Mouse (Mus musculus): ENCODE measurements around the gene Cerk. TPM values are rescaled to one million over a fixed set of nuclear protein-coding genes. Genes with fewer than 3 reads are reported as not detected.
A peak's percentile ranks its signal among the peaks of the same experiment; 100 is the strongest.

Cerk gene
- polyA plus RNA-seq, 1 experiment from 2014 or later = 4.7 TPM

GRCm38 (mm10) chr15:86123409-86123808 is 62.5 kb downstream of the Cerk start:
- H3K4me1 ChIP-seq (ENCODE audit: control insufficient read depth, low read depth, low read length) = peaks cover 7% of the 10 kb centered on the region
- no peak overlapping the region for H3K27ac ChIP-seq (ENCODE audit: low read length)
- H3K9ac ChIP-seq (ENCODE audit: low read depth, low read length) = no peak overlapping the region
- WGBS (ENCODE audit: insufficient replicate concordance) = 52% methylated on average over 4 of the region's 4 CpGs
- H3K4me3 ChIP-seq (ENCODE audit: low read depth, low read length) = no peak overlapping the region
- ATAC-seq (ENCODE audit: low read depth) = peak; percentile 77
- no peaks in the 10 kb centered on the region for H3K9me3 ChIP-seq (replicated peaks; ENCODE audit: control insufficient read depth, low read length)
- H3K4me2 ChIP-seq (ENCODE audit: low read depth, low read length) = no peak overlapping the region
- no peaks in the 10 kb centered on the region for H3K27me3 ChIP-seq (ENCODE audit: control insufficient read depth, insufficient read depth, low read depth, low read length)
- H3K36me3 ChIP-seq (ENCODE audit: control insufficient read depth, insufficient read depth) = peaks cover 9% of the 10 kb centered on the region; the same call in 1 of the 2 replicates

DNA sequence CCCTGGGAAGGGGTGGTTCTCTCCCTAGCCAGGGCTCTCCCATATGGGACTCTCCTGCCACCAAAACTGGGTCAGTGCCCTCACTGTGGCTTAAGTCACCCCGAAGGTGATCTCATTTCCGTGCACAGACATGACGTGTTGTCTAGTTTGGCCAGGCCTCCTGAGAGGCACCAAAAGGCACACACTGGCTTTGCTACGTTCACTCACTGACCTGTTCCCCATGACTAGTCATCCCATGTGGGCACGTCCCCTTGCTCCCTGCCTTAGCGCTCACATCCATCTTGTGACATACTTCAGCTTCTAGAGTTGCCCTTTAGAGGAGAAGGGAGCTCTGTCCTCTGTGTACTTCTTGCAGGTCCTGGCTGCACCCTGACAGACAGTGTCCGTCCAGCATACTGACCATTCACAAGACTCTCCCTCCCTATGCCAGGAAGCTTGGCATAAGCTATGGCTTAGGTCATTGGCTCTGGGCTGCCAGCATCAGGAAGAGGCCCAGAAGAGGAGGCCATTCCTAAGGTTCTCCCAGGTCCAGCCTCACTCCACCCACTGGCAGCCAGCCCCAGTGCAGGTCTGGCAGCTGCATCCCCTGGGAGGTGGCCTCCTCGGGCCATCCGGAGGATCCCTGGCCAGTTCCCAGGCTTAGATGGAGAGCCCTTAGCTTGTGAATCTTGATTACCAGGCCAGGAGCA is 63.5 kb downstream of the Cerk start:
- Histone ChIP-seq H3K9ac (ENCODE audit: low read depth, low read length) (no peak overlapping the region), H3K4me2 (ENCODE audit: low read depth, low read length) (no peak overlapping the region), H3K36me3 (ENCODE audit: control insufficient read depth, insufficient read depth) (peaks cover 7% of the 10 kb centered on the region; the same call in 1 of the 2 replicates), H3K4me3 (ENCODE audit: low read depth, low read length) (no peak overlapping the region), H3K4me1 (ENCODE audit: control insufficient read depth, low read depth, low read length) (peaks cover 7% of the 10 kb centered on the region), H3K9me3 (replicated peaks; ENCODE audit: control insufficient read depth, low read length) (no peaks in the 10 kb centered on the region), H3K27me3 (ENCODE audit: control insufficient read depth, insufficient read depth, low read depth, low read length) (no peaks in the 10 kb centered on the region), H3K27ac (ENCODE audit: low read length) (no peak overlapping the region)
- WGBS (ENCODE audit: insufficient replicate concordance) = 89% methylated on average over 9 of the region's 9 CpGs
- no peak for ATAC-seq (ENCODE audit: low read depth)

- H3K4me1 ChIP-seq (ENCODE audit: control insufficient read depth, low read depth, low read length) = peaks cover 17% of the 10 kb centered on the region
- no peak for ATAC-seq (ENCODE audit: low read depth)
- no peak overlapping the region for H3K4me3 ChIP-seq (ENCODE audit: low read depth, low read length)
- 73% methylated on average over 7 of the region's 7 CpGs for WGBS (ENCODE audit: insufficient replicate concordance)
- no peaks in the 10 kb centered on the region for H3K9me3 ChIP-seq (replicated peaks; ENCODE audit: control insufficient read depth, low read length)
- H3K27ac ChIP-seq (ENCODE audit: low read length) = no peak overlapping the region
- no peak overlapping the region for H3K4me2 ChIP-seq (ENCODE audit: low read depth, low read length)
- no peaks in the 10 kb centered on the region for H3K27me3 ChIP-seq (ENCODE audit: control insufficient read depth, insufficient read depth, low read depth, low read length)
- H3K9ac ChIP-seq (ENCODE audit: low read depth, low read length) = no peak overlapping the region
- H3K36me3 ChIP-seq (ENCODE audit: control insufficient read depth, insufficient read depth) = peaks cover 7% of the 10 kb centered on the region; the same call in 1 of the 2 replicates
These were observed 66.8 kb downstream of the Cerk start for GRCm38 (mm10) chr15:86119186-86119585.

- Histone ChIP-seq H3K4me3 (ENCODE audit: low read depth, low read length) (no peak overlapping the region), H3K27ac (ENCODE audit: low read length) (no peak overlapping the region), H3K4me2 (ENCODE audit: low read depth, low read length) (no peak overlapping the region), H3K36me3 (ENCODE audit: control insufficient read depth, insufficient read depth) (0 out of 2 replicates have a peak, but pooled peaks cover 3% of the 10 kb centered on the region), H3K9me3 (replicated peaks; ENCODE audit: control insufficient read depth, low read length) (no peaks in the 10 kb centered on the region), H3K9ac (ENCODE audit: low read depth, low read length) (no peak overlapping the region), H3K4me1 (ENCODE audit: control insufficient read depth, low read depth, low read length) (peaks cover 21% of the 10 kb centered on the region), H3K27me3 (ENCODE audit: control insufficient read depth, insufficient read depth, low read depth, low read length) (no peaks in the 10 kb centered on the region)
- 76% methylated on average over 15 of the region's 15 CpGs for WGBS (ENCODE audit: insufficient replicate concordance)
- ATAC-seq (ENCODE audit: low read depth) = no peak
These were observed 68.5 kb downstream of the Cerk start for GRCm38 (mm10) chr15:86117115-86118100.

- Histone ChIP-seq H3K4me2 (ENCODE audit: low read depth, low read length) (no peak overlapping the region), H3K4me1 (ENCODE audit: control insufficient read depth, low read depth, low read length) (peaks cover 21% of the 10 kb centered on the region), H3K4me3 (ENCODE audit: low read depth, low read length) (no peak overlapping the region), H3K27ac (ENCODE audit: low read length) (no peak overlapping the region), H3K36me3 (ENCODE audit: control insufficient read depth, insufficient read depth) (0 out of 2 replicates have a peak, but pooled peaks cover 3% of the 10 kb centered on the region), H3K9me3 (replicated peaks; ENCODE audit: control insufficient read depth, low read length) (no peaks in the 10 kb centered on the region), H3K27me3 (ENCODE audit: control insufficient read depth, insufficient read depth, low read depth, low read length) (no peaks in the 10 kb centered on the region), H3K9ac (ENCODE audit: low read depth, low read length) (no peak overlapping the region)
- 61% methylated on average over 5 of the region's 5 CpGs for WGBS (ENCODE audit: insufficient replicate concordance)
- peak; percentile 52; the same call in 1 of the 2 replicates for ATAC-seq (ENCODE audit: low read depth)
These were observed 69.5 kb downstream of the Cerk start for GRCm38 (mm10) chr15:86116421-86116820.

GRCm38 (mm10) chr15:86113342-86113710 is 72.6 kb downstream of the Cerk start:
- 14% methylated on average over 9 of the region's 9 CpGs for WGBS (ENCODE audit: insufficient replicate concordance)
- ATAC-seq (ENCODE audit: low read depth) = no peak
- no peak overlapping the region for H3K9ac ChIP-seq (ENCODE audit: low read depth, low read length)

GRCm38 (mm10) chr15:86112707-86113341 is 73.1 kb downstream of the Cerk start:
- Histone ChIP-seq H3K4me1 (ENCODE audit: control insufficient read depth, low read depth, low read length) (peaks cover 42% of the 10 kb centered on the region), H3K4me2 (ENCODE audit: low read depth, low read length) (no peak overlapping the region), H3K4me3 (ENCODE audit: low read depth, low read length) (no peak overlapping the region), H3K9ac (ENCODE audit: low read depth, low read length) (no peak overlapping the region), H3K27me3 (ENCODE audit: control insufficient read depth, insufficient read depth, low read depth, low read length) (no peaks in the 10 kb centered on the region), H3K36me3 (ENCODE audit: control insufficient read depth, insufficient read depth) (no peaks in the 10 kb centered on the region), H3K27ac (ENCODE audit: low read length) (0 out of 2 replicates have a peak overlapping the region, but pooled peaks have one; percentile 21), H3K9me3 (replicated peaks; ENCODE audit: control insufficient read depth, low read length) (no peaks in the 10 kb centered on the region)
- ATAC-seq (ENCODE audit: low read depth) = no peak
- WGBS (ENCODE audit: insufficient replicate concordance) = 35% methylated on average over 10 of the region's 10 CpGs

More at GRCm38 (mm10) chr15:86113342-86113710, 72.6 kb downstream of the Cerk start:
- Histone ChIP-seq H3K9me3 (replicated peaks; ENCODE audit: control insufficient read depth, low read length) (no peaks in the 10 kb centered on the region), H3K27me3 (ENCODE audit: control insufficient read depth, insufficient read depth, low read depth, low read length) (no peaks in the 10 kb centered on the region), H3K27ac (ENCODE audit: low read length) (no peak overlapping the region), H3K4me2 (ENCODE audit: low read depth, low read length) (no peak overlapping the region), H3K4me3 (ENCODE audit: low read depth, low read length) (no peak overlapping the region), H3K36me3 (ENCODE audit: control insufficient read depth, insufficient read depth) (no peaks in the 10 kb centered on the region), H3K4me1 (ENCODE audit: control insufficient read depth, low read depth, low read length) (peaks cover 37% of the 10 kb centered on the region)

GRCm38 (mm10) chr15:86110361-86111103 is 75.4 kb downstream of the Cerk start:
- H3K9ac ChIP-seq (ENCODE audit: low read depth, low read length) = no peak overlapping the region
- H3K4me2 ChIP-seq (ENCODE audit: low read depth, low read length) = no peak overlapping the region
- H3K27me3 ChIP-seq (ENCODE audit: control insufficient read depth, insufficient read depth, low read depth, low read length) = no peaks in the 10 kb centered on the region
- WGBS (ENCODE audit: insufficient replicate concordance) = 69% methylated on average over 10 of the region's 10 CpGs
- H3K27ac ChIP-seq (ENCODE audit: low read length) = 0 out of 2 replicates have a peak overlapping the region, but pooled peaks have one; percentile 41
- no peak overlapping the region for H3K4me3 ChIP-seq (ENCODE audit: low read depth, low read length)
- no peaks in the 10 kb centered on the region for H3K9me3 ChIP-seq (replicated peaks; ENCODE audit: control insufficient read depth, low read length)
- peaks cover 56% of the 10 kb centered on the region for H3K4me1 ChIP-seq (ENCODE audit: control insufficient read depth, low read depth, low read length)
- H3K36me3 ChIP-seq (ENCODE audit: control insufficient read depth, insufficient read depth) = no peaks in the 10 kb centered on the region
- ATAC-seq (ENCODE audit: low read depth) = no peak

Measured in liver, embryonic 16.5 days (tissue).